Mouse (Mus musculus): ENCODE results near the gene H2-M10.6. TPM values are rescaled to one million over a fixed set of nuclear protein-coding genes. Genes with fewer than 3 reads are reported as not detected.

H2-M10.6 gene
- total and polyA plus RNA-seq, 3 experiments, result not detected

DNA sequence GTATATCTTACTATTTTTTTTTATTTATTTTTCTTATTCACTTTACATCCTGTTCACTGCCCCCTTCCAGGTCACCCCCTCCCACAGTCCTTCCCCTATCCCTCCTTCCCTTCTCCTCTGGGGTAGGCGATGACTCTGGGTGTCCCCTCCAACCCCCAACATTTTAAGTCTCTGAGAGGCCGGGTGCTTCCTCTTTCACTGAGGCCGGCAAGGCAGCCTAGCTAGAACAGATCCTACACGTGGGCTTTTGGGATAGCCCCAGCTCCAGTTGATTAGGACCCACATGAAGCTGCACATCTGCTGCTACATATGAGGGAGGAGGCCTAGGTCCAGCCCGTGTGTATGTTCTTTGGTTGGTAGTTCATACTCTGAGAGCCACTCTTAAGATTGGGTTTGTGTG lies 27.0 kb downstream of the H2-M10.6 start:
- peak; percentile 50 for DNase-seq (ENCODE audit: low read depth, low spot score)
- H3K9ac ChIP-seq (ENCODE audit: control insufficient read depth, low read depth, low read length, poor library complexity, severe bottlenecking), result no peak overlapping the region
- no peaks in the 10 kb centered on the region for H3K79me2 ChIP-seq (ENCODE audit: control insufficient read depth, insufficient read depth, low read length, poor library complexity)
- no peak overlapping the region for H3K4me3 ChIP-seq (ENCODE audit: control insufficient read depth in 1 of 2, insufficient read depth in 1 of 2, low read depth in 2 of 2, low read length in 2 of 2)
- no peaks in the 10 kb centered on the region for H3K9me3 ChIP-seq (replicated peaks; ENCODE audit: insufficient read depth, low read length)
- no peak overlapping the region for H3K27ac ChIP-seq (ENCODE audit: control insufficient read depth, low read depth, low read length)
- TF ChIP-seq UBTF (IDR thresholded peaks at IDR 0.05; ENCODE audit: borderline replicate concordance, insufficient read depth, low read depth, low read length) (no peak), ZMIZ1 (IDR thresholded peaks at IDR 0.05; ENCODE audit: low read depth, low read length) (no peak), GATA1 (IDR thresholded peaks at IDR 0.05; ENCODE audit: low read depth, low read length) (no peak), CHD1 (IDR thresholded peaks at IDR 0.05; ENCODE audit: low read depth, low read length) (no peak), RAD21 (IDR thresholded peaks at IDR 0.05; ENCODE audit: low read depth, low read length) (no peak), BHLHE40 (IDR thresholded peaks at IDR 0.05; ENCODE audit: borderline replicate concordance, low read depth, low read length) (no peak), USF2 (IDR thresholded peaks at IDR 0.05; ENCODE audit: borderline replicate concordance in 1 of 2, insufficient read depth in 1 of 2, low read depth in 1 of 2, low read length in 2 of 2) (no peak), ZNF384 (IDR thresholded peaks at IDR 0.05; ENCODE audit: low read depth, low read length) (no peak), NELFE (IDR thresholded peaks at IDR 0.05; ENCODE audit: low read depth, low read length) (no peak), MEF2A (IDR thresholded peaks at IDR 0.05; ENCODE audit: extremely low read depth, insufficient replicate concordance, low read depth, low read length, poor library complexity, severe bottlenecking) (no peak), TAL1 (IDR thresholded peaks at IDR 0.05; ENCODE audit: low read length) (no peak), GABPA (IDR thresholded peaks at IDR 0.05; ENCODE audit: low read depth, low read length) (no peak), MAX (IDR thresholded peaks at IDR 0.05; ENCODE audit: low read length) (no peak), ETS1 (IDR thresholded peaks at IDR 0.05; ENCODE audit: low read depth, low read length) (no peak), USF1 (IDR thresholded peaks at IDR 0.05; ENCODE audit: low read depth, low read length) (no peak), MXI1 (IDR thresholded peaks at IDR 0.05; ENCODE audit: low read depth, low read length) (no peak), MAFK (IDR thresholded peaks at IDR 0.05; ENCODE audit: borderline replicate concordance, low read depth, low read length) (no peak), POLR2AphosphoS2 (IDR thresholded peaks at IDR 0.05; ENCODE audit: low read length) (no peak), TBP (IDR thresholded peaks at IDR 0.05; ENCODE audit: low read depth, low read length) (no peak)
- H3K4me1 ChIP-seq (ENCODE audit: control insufficient read depth in 1 of 2, insufficient read depth in 2 of 2, low read length in 2 of 2), result peaks cover 10 to 19% of the 10 kb centered on the region in 2 experiments
- peaks cover 0 to 2% of the 10 kb centered on the region in 2 experiments; a peak in 1 of 4 replicates for H3K27me3 ChIP-seq (ENCODE audit: control insufficient read depth in 1 of 2, insufficient read depth in 2 of 2, low read length in 2 of 2)
- peaks cover 0 to 12% of the 10 kb centered on the region in 2 experiments; a peak in 2 of 4 replicates for H3K36me3 ChIP-seq (ENCODE audit: control insufficient read depth in 1 of 2, insufficient read depth in 2 of 2, low read length in 2 of 2)

- H3K79me2 ChIP-seq (ENCODE audit: control insufficient read depth, insufficient read depth, low read length, poor library complexity), result no peaks in the 10 kb centered on the region
- DNase-seq (ENCODE audit: low read depth, low spot score), result no peak
Observed at GRCm38 (mm10) chr17:36839931-36840330, 28.0 kb downstream of the H2-M10.6 start.

More at GRCm38 (mm10) chr17:36839931-36840330, 28.0 kb downstream of the H2-M10.6 start:
- no peak for TF ChIP-seq SIN3A (IDR thresholded peaks at IDR 0.05; ENCODE audit: low read length)
- no peak for TF ChIP-seq RAD21 (IDR thresholded peaks at IDR 0.05; ENCODE audit: low read depth, low read length)
- TF ChIP-seq USF2 (IDR thresholded peaks at IDR 0.05; ENCODE audit: borderline replicate concordance in 1 of 2, insufficient read depth in 1 of 2, low read depth in 1 of 2, low read length in 2 of 2), result no peak
- no peak for TF ChIP-seq RCOR1 (IDR thresholded peaks at IDR 0.05; ENCODE audit: low read depth, low read length)
- no peak for TF ChIP-seq E2F4 (IDR thresholded peaks at IDR 0.05; ENCODE audit: borderline replicate concordance, low read depth, low read length)
- no peak for TF ChIP-seq GABPA (IDR thresholded peaks at IDR 0.05; ENCODE audit: low read depth, low read length)
- no peak for TF ChIP-seq JUND (IDR thresholded peaks at IDR 0.05; ENCODE audit: low read depth, low read length)
- no peak for TF ChIP-seq UBTF (IDR thresholded peaks at IDR 0.05; ENCODE audit: borderline replicate concordance, insufficient read depth, low read depth, low read length)
- no peak for TF ChIP-seq TCF12 (IDR thresholded peaks at IDR 0.05; ENCODE audit: low read depth, low read length)
- no peak for TF ChIP-seq GATA1 (IDR thresholded peaks at IDR 0.05; ENCODE audit: low read depth, low read length)
- no peak for TF ChIP-seq TAL1 (IDR thresholded peaks at IDR 0.05; ENCODE audit: low read length)
- no peak for TF ChIP-seq ZNF384 (IDR thresholded peaks at IDR 0.05; ENCODE audit: low read depth, low read length)
- TF ChIP-seq HCFC1 (IDR thresholded peaks at IDR 0.05; ENCODE audit: low read depth, low read length), result no peak
- TF ChIP-seq POLR2AphosphoS2 (IDR thresholded peaks at IDR 0.05; ENCODE audit: low read length), result no peak
- TF ChIP-seq MEF2A (IDR thresholded peaks at IDR 0.05; ENCODE audit: extremely low read depth, insufficient replicate concordance, low read depth, low read length, poor library complexity, severe bottlenecking), result no peak
- TF ChIP-seq ZC3H11A (IDR thresholded peaks at IDR 0.05; ENCODE audit: low read depth, low read length), result no peak
- TF ChIP-seq ZMIZ1 (IDR thresholded peaks at IDR 0.05; ENCODE audit: low read depth, low read length), result no peak
- Histone ChIP-seq H3K4me1 (ENCODE audit: control insufficient read depth in 1 of 2, insufficient read depth in 2 of 2, low read length in 2 of 2) (peaks cover 16 to 27% of the 10 kb centered on the region in 2 experiments), H3K9ac (ENCODE audit: control insufficient read depth, low read depth, low read length, poor library complexity, severe bottlenecking) (no peak overlapping the region), H3K27me3 (ENCODE audit: control insufficient read depth in 1 of 2, insufficient read depth in 2 of 2, low read length in 2 of 2) (0 out of 4 replicates have a peak, but pooled peaks cover 0 to under 1% of the 10 kb centered on the region in 2 experiments), H3K27ac (ENCODE audit: control insufficient read depth, low read depth, low read length) (no peak overlapping the region), H3K9me3 (replicated peaks; ENCODE audit: insufficient read depth, low read length) (no peaks in the 10 kb centered on the region), H3K36me3 (ENCODE audit: control insufficient read depth in 1 of 2, insufficient read depth in 2 of 2, low read length in 2 of 2) (peaks cover 0 to 21% of the 10 kb centered on the region in 2 experiments; a peak in 2 of 4 replicates), H3K4me3 (ENCODE audit: control insufficient read depth in 1 of 2, insufficient read depth in 1 of 2, low read depth in 2 of 2, low read length in 2 of 2) (no peak overlapping the region)

All from MEL (cell line).